In genomic region chr19:4300852-4301734, GRCm38 (mm10) we compare ENCODE assay signal across 7 mouse cellular contexts. TPM values are rescaled to one million over a fixed set of nuclear protein-coding genes. Genes with fewer than 3 reads are reported as not detected.
DNase-seq lines count a peak whose midpoint lies in the region; ATAC-seq lines count a peak whose summit lies in the region.

No protein-coding gene starts in this region.

- H3K4me1 ChIP-seq in megakaryocyte, embryonic 14.5 days = peaks cover 91% of the 10 kb centered on the region
- peaks cover 55% of the 10 kb centered on the region for H3K4me1 ChIP-seq in forebrain, embryonic 16.5 days (replicated peaks; ENCODE audit: control insufficient read depth, insufficient read depth, low read length)
- H3K4me1 ChIP-seq in liver, embryonic 11.5 days (replicated peaks; ENCODE audit: control insufficient read depth, insufficient read depth, low read length) = peaks cover 76% of the 10 kb centered on the region

- peak overlapping the region; percentile 38; the same call in 1 of the 2 replicates for H3K27ac ChIP-seq in forebrain, embryonic 16.5 days (ENCODE audit: low read length)
- peak overlapping the region; percentile 84 for H3K27ac ChIP-seq in liver, embryonic 11.5 days (ENCODE audit: low read depth, low read length)

- no peak for ATAC-seq in megakaryocyte, adult 5-6 weeks (ENCODE audit: poor library complexity, severe bottlenecking)
- ATAC-seq in forebrain, embryonic 16.5 days = no peak
- no peak for ATAC-seq in liver, embryonic 11.5 days (replicated peaks; ENCODE audit: low FRiP score)

- no peak overlapping the region for H3K9ac ChIP-seq in forebrain, embryonic 16.5 days (replicated peaks; ENCODE audit: low read depth, low read length)
- H3K9ac ChIP-seq in liver, embryonic 11.5 days (ENCODE audit: low read depth, low read length) = peak overlapping the region; percentile 38; the same call in 1 of the 2 replicates

- peaks cover 43% of the 10 kb centered on the region for H3K36me3 ChIP-seq in megakaryocyte, embryonic 14.5 days (replicated peaks; ENCODE audit: low read length)
- no peaks in the 10 kb centered on the region for H3K36me3 ChIP-seq in forebrain, embryonic 16.5 days (ENCODE audit: control insufficient read depth, insufficient read depth)
- H3K36me3 ChIP-seq in liver, embryonic 11.5 days (ENCODE audit: control insufficient read depth, insufficient read depth, low read length) = no peaks in the 10 kb centered on the region

- no peak overlapping the region for H3K4me2 ChIP-seq in forebrain, embryonic 16.5 days (ENCODE audit: low read length)
- H3K4me2 ChIP-seq in liver, embryonic 11.5 days = peak overlapping the region; percentile 94

- no peaks in the 10 kb centered on the region for H3K9me3 ChIP-seq in megakaryocyte, embryonic 14.5 days
- no peaks in the 10 kb centered on the region for H3K9me3 ChIP-seq in forebrain, embryonic 16.5 days (ENCODE audit: control insufficient read depth, low read length)
- no peaks in the 10 kb centered on the region for H3K9me3 ChIP-seq in liver, embryonic 11.5 days (ENCODE audit: control insufficient read depth, low read length)

- WGBS in forebrain, embryonic 16.5 days = 71% methylated on average over 11 of the region's 11 CpGs
- WGBS in liver, embryonic 11.5 days = 55% methylated on average over 11 of the region's 11 CpGs

- H3K27me3 ChIP-seq in megakaryocyte, embryonic 14.5 days (replicated peaks) = no peaks in the 10 kb centered on the region
- H3K27me3 ChIP-seq in forebrain, embryonic 16.5 days (replicated peaks; ENCODE audit: control insufficient read depth, insufficient read depth, low read length) = no peaks in the 10 kb centered on the region
- H3K27me3 ChIP-seq in liver, embryonic 11.5 days (replicated peaks; ENCODE audit: control insufficient read depth, insufficient read depth, low read length) = no peaks in the 10 kb centered on the region

- no peak for DNase-seq in liver, embryonic 11.5 days (ENCODE audit: low spot score)
- peak; percentile 41 for DNase-seq in thymus, postnatal 25 days
- DNase-seq in retina, embryonic 14.5 days (ENCODE audit: low spot score) = no peak
- no peak for DNase-seq in layer of hippocampus, adult 9-10 months (ENCODE audit: low spot score)

- H3K4me3 ChIP-seq in megakaryocyte, embryonic 14.5 days (replicated peaks) = peak overlapping the region; percentile 89
- no peak overlapping the region for H3K4me3 ChIP-seq in forebrain, embryonic 16.5 days (replicated peaks; ENCODE audit: low read length)
- H3K4me3 ChIP-seq in liver, embryonic 11.5 days (ENCODE audit: low read depth, low read length) = peak overlapping the region; percentile 23

RNA-seq across cellular contexts. Expression of gene Grk2, which starts 4.9 kb away (rescaled TPM):
- polyA plus RNA-seq in megakaryocyte, embryonic 14.5 days (2012; ENCODE audit: insufficient read depth, low replicate concordance) = 265 and 541 TPM in 2 replicates
- 278 TPM in 2 replicates for total RNA-seq in megakaryocyte, adult 5-6 weeks (2015)
- 231 and 296 TPM in 2 replicates for total RNA-seq in megakaryocyte, adult 5-6 weeks (2017)
- 20.6 and 28.1 TPM in 2 replicates for polyA plus RNA-seq in forebrain, embryonic 16.5 days (2015; fragmentation: Nextera tagmentation; extraction: Ambion mirVana)
- polyA plus RNA-seq in liver, embryonic 11.5 days (2014; fragmentation: Nextera tagmentation; extraction: Ambion mirVana) = 22.1 and 23.1 TPM in 2 replicates

RNA-seq across cellular contexts. Expression of gene Ankrd13d, which starts 18.2 kb away (rescaled TPM):
- polyA plus RNA-seq in megakaryocyte, embryonic 14.5 days (2012; ENCODE audit: insufficient read depth, low replicate concordance) = 5.6 TPM in 1 of 2 replicates, not detected in the other
- total RNA-seq in megakaryocyte, adult 5-6 weeks (2015) = 6.5 and 7.2 TPM in 2 replicates
- 8.7 and 10.5 TPM in 2 replicates for total RNA-seq in megakaryocyte, adult 5-6 weeks (2017)
- polyA plus RNA-seq in forebrain, embryonic 16.5 days (2015; fragmentation: Nextera tagmentation; extraction: Ambion mirVana) = 24.0 and 38.6 TPM in 2 replicates
- polyA plus RNA-seq in liver, embryonic 11.5 days (2014; fragmentation: Nextera tagmentation; extraction: Ambion mirVana) = 2.9 and 3.2 TPM in 2 replicates

RNA-seq across cellular contexts. Expression of gene Ssh3, which starts 32.1 kb away (rescaled TPM):
- 16.5 and 28.6 TPM in 2 replicates for polyA plus RNA-seq in megakaryocyte, embryonic 14.5 days (2012; ENCODE audit: insufficient read depth, low replicate concordance)
- total RNA-seq in megakaryocyte, adult 5-6 weeks (2015) = 15.9 and 16.5 TPM in 2 replicates
- 17.2 and 19.8 TPM in 2 replicates for total RNA-seq in megakaryocyte, adult 5-6 weeks (2017)
- 7.2 and 11.8 TPM in 2 replicates for polyA plus RNA-seq in forebrain, embryonic 16.5 days (2015; fragmentation: Nextera tagmentation; extraction: Ambion mirVana)
- polyA plus RNA-seq in liver, embryonic 11.5 days (2014; fragmentation: Nextera tagmentation; extraction: Ambion mirVana) = 3.2 and 3.3 TPM in 2 replicates
